Mouse (Mus musculus) thymus, adult 2 months (tissue): ENCODE measurements around the gene Gldc. TPM values are rescaled to one million over a fixed set of nuclear protein-coding genes. Genes with fewer than 3 reads are reported as not detected.
A peak's percentile ranks its signal among the peaks of the same experiment; 100 is the strongest.
"Not testable (repeated sequence)": the region's sequence is repeated elsewhere in the genome, so short reads cannot be mapped to it uniquely, and the experiment has no call there.

ENCODE experiments used
- DNase-seq: peaks from one replicate; pipeline ENCODE4 v3.0.0; 2021
- H3K27ac ChIP-seq: fragments of 200-500 bp; 2 replicates; pipeline ENCODE4 v1.5.1; 2012; ENCODE audit warnings: low read length, control low read depth; ENCODE audit not compliant: control insufficient read depth, insufficient read depth
- H3K27me3 ChIP-seq: fragments of 200-500 bp; 2 replicates; pipeline ENCODE4 v1.6.1; 2012; ENCODE audit warnings: mild to moderate bottlenecking, low read length, moderate library complexity, mixed read lengths; ENCODE audit not compliant: control insufficient read depth, insufficient read depth
- H3K36me3 ChIP-seq: fragments of 200-500 bp; 2 replicates; pipeline ENCODE4 v1.6.1; 2012; ENCODE audit warnings: mild to moderate bottlenecking, low read length, moderate library complexity; ENCODE audit not compliant: control insufficient read depth, insufficient read depth
- H3K4me1 ChIP-seq: fragments of 200-500 bp; replicated peaks from 2 replicates; pipeline ENCODE4 v1.6.1; 2012; ENCODE audit warnings: low read length; ENCODE audit not compliant: control insufficient read depth, insufficient read depth
- H3K4me3 ChIP-seq: fragments of 200-500 bp; 2 replicates; pipeline ENCODE4 v1.5.1; 2012; ENCODE audit warnings: mild to moderate bottlenecking, low read length, control low read depth, moderate library complexity; ENCODE audit not compliant: control insufficient read depth, insufficient read depth
- CTCF ChIP-seq: fragments of 200-500 bp; IDR thresholded peaks from 2 replicates; pipeline ENCODE4 v1.5.1; 2012; ENCODE audit warnings: mild to moderate bottlenecking, control low read depth, low read length, moderate library complexity, borderline replicate concordance; ENCODE audit not compliant: control insufficient read depth, poor library complexity, insufficient read depth; ENCODE audit errors: extremely low read depth
- POLR2A ChIP-seq: fragments of 200-500 bp; IDR thresholded peaks from 2 replicates; pipeline ENCODE4 v1.6.1; 2012; ENCODE audit warnings: mild to moderate bottlenecking, low read length, control low read depth, moderate library complexity; ENCODE audit not compliant: control insufficient read depth, poor library complexity, insufficient read depth; ENCODE audit errors: extremely low read depth
- WGBS: fragments of 180-500 bp; shearing (Covaris S2); methylation state at CpG from one replicate; pipeline ENCODE4 v1.1.7; 2018; 5-methylcytosine and 5-hydroxymethylcytosine counted together
- polyA plus RNA-seq: library from polyadenylated mRNA; depleted of rRNA; stranded (reverse); fragments of >200 nt; gene quantifications from 2 replicates; pipeline ENCODE4 v1.2.3, GENCODE M21; 2012; rRNA removed

Gldc gene
- polyA plus RNA-seq, result 0.13 and 0.31 TPM in 2 replicates

DNA sequence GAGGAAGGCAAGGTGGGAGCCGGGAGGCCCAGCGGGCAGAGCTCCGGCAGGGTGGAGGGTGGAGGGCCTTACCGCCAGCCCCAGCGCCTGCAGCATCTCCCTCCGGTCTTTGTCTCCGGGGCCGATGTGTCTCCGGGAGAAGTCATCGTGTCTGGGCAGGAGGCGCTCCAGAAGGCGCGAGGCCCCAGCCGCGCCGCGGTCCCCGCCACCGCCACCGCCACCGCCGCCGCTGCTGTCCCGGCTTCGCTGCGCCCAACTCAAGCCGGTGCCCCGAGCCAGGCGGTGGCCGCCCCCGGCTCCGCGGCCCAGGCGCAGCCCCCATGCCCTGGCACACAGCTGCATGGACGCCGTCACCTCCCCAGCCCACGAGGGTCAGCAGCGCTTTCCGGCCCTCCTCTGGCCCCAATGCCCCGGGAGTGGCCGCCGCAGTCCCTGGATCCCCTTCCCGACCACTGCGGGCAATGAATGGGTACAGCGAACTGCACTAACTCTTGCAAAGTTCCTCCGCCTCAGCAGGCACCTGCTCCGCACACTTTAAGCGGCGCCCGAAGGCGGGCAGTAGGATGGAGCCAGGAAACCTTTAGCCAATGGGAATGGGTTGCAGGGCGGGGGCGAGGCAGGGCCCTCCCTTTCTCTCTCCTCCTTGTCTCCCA, at the start of gene Gldc:
Gene Gldc (minus strand): TSS at position 511 of the 653 bp plus-strand sequence.
- peak within 1 kb of the TSS; percentile 4; the same call in 1 of the 2 replicates for H3K4me3 ChIP-seq
- peaks cover 10% of the 10 kb centered on the region; the same call in 1 of the 2 replicates for H3K27me3 ChIP-seq
- no peak for TF ChIP-seq CTCF
- no peak for TF ChIP-seq POLR2A
- no peak for DNase-seq
- H3K36me3 ChIP-seq, result no peaks in the 10 kb centered on the region
- 3% methylated on average over 53 of the region's 53 CpGs for WGBS
- H3K4me1 ChIP-seq, result peaks cover 3% of the 10 kb centered on the region; the same call in 1 of the 2 replicates
- no peak within 1 kb of the TSS for H3K27ac ChIP-seq

DNA sequence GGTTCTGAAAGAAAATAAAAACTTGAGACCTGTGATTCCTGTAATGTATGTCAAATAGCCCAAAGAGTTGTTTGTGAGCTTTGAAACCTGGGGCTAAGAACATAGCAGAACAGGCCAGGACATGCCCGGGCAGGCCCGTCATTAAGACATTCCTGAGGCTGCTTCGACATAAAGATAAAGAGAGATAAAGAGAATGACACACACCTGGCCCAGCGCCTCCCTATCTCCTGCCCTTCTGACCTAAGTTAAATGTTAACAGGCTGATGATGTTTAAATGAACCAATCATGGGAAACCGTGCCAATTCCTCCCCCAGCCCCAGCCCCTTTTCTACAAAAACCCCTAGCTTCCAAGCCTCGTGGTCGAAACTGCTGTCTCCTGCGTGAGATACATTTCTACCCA, 47.4 kb upstream of the Gldc start:
- H3K4me3 ChIP-seq, DNase-seq, H3K4me1 ChIP-seq, H3K27ac ChIP-seq, H3K36me3 ChIP-seq, H3K27me3 ChIP-seq: not testable (repeated sequence)
- 91% methylated on average over 8 of the region's 8 CpGs for WGBS

DNA sequence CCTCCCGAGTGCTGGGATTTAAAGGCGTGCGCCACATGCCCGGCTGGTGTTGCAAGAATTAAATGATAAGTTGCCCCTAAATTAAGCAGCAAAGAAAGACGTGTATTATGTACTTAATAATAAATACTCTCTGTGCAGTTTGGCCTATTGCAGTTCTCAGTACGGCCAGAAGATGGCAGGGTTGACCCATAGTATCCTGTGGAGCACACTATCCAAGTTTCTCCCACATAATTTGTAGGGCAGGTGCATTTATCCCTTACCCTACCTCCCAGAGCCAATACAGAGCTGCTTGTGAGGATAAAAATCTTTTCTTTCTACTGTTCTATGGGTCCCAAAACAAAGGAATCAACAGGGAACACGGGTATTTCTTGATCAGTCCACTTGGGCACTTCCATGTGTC, 42.1 kb upstream of the Gldc start:
- WGBS, result 36% methylated on average over 7 of the region's 7 CpGs
- Histone ChIP-seq H3K36me3 (no peaks in the 10 kb centered on the region), H3K4me1 (no peaks in the 10 kb centered on the region), H3K27me3 (no peaks in the 10 kb centered on the region), H3K4me3 (no peak overlapping the region), H3K27ac (no peak overlapping the region)
- DNase-seq, result peak; percentile 31
- TF ChIP-seq CTCF (no peak), POLR2A (no peak)

DNA sequence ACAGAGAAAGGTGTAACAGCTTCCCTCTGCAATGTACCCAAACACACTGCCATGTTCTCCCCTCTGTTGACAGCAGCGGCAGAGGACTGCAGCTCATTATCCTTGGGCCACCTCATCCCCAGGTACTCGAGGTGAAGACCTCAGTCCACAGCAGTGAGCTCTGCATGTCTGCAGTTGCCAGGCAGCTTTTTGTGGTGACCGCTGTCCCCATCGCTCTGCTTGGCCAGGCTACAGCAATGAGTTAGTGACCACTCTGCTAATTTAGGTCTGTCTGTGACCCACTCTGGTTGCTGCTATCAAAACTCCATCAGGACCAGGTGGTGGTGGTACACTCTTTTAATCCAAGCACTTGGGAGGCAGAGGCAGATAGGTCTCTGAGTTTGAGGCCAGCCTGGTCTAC, 41.0 kb upstream of the Gldc start:
- no peak overlapping the region for H3K27ac ChIP-seq
- H3K36me3 ChIP-seq, result no peaks in the 10 kb centered on the region
- H3K4me1 ChIP-seq, result no peaks in the 10 kb centered on the region
- no peak overlapping the region for H3K4me3 ChIP-seq
- WGBS, result 86% methylated on average over 4 of the region's 4 CpGs
- no peaks in the 10 kb centered on the region for H3K27me3 ChIP-seq
- no peak for TF ChIP-seq CTCF
- no peak for TF ChIP-seq POLR2A
- no peak for DNase-seq

DNA sequence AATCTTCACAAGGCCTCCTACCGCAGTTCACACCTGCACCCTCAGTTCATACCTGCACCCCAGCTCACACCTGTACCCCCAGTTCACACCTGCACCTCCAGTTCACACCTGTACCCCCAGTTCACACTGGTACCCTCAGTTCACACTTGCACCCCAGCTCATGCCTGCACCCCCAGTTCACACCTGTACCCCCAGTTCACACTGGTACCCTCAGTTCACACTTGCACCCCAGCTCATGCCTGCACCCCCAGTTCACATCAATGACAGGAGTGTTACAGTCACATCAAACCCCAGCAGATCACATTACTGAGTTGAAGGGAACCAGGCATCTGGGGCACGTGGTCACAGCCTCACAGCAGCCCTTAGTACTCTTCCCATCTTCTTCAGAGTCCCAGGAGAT, 40.5 kb upstream of the Gldc start:
- not testable (repeated sequence) for H3K27me3 ChIP-seq, DNase-seq, H3K4me1 ChIP-seq, H3K4me3 ChIP-seq, H3K36me3 ChIP-seq, H3K27ac ChIP-seq
- 80% methylated on average over 2 of the region's 2 CpGs for WGBS

DNA sequence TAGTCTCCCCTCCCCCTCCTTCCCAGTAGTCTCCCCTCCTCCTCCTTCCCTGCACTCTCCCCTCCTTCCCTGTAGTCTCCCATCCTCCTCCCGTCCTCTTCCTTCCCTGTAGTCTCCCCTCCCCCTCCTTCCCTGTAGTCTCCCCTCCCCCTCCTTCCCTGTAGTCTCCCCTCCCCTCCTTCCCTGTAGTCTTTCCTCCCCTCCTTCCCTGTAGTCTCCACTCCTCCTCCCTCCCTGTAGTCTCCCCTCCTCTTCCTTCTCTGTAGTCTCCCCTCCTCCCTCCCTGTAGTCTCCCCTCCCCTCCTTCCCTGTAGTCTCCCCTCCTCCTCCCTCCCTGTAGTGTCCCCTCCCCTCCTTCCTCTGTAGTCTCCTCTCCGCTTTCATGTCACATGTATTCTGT, 38.8 kb upstream of the Gldc start:
- no peaks in the 10 kb centered on the region for H3K4me1 ChIP-seq
- TF ChIP-seq POLR2A, result no peak
- no peak for TF ChIP-seq CTCF
- H3K36me3 ChIP-seq, result no peaks in the 10 kb centered on the region
- 61% methylated on average over 2 of the region's 2 CpGs for WGBS
- no peaks in the 10 kb centered on the region for H3K27me3 ChIP-seq
- no peak for DNase-seq
- no peak overlapping the region for H3K27ac ChIP-seq
- no peak overlapping the region for H3K4me3 ChIP-seq

DNA sequence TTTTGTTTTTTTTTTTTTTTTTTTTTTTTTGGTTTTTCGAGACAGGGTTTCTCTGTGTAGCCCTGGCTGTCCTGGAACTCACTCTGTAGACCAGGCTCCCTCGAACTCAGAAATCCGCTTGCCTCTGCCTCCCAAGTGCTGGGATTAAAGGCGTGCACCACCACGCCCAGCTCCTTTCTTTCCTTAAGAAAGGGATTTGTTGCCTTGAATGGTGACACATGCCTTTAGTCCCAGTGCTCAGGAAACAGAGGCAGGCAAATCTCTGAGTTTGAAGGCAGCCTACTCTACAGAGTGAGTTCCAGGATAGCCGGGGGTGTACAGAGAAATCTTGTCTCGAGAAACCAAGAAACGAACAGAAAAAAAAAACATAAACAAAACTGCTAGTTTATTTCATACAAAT, 33.8 kb upstream of the Gldc start:
- not testable (repeated sequence) for H3K27ac ChIP-seq, H3K4me1 ChIP-seq, H3K36me3 ChIP-seq, H3K4me3 ChIP-seq, H3K27me3 ChIP-seq, DNase-seq
- WGBS, result 87% methylated on average over 8 of the region's 8 CpGs
